Mouse (Mus musculus): ENCODE results near the gene Cpt1a.
A peak's percentile ranks its signal among the peaks of the same experiment; 100 is the strongest.

The Cpt1a gene

DNA sequence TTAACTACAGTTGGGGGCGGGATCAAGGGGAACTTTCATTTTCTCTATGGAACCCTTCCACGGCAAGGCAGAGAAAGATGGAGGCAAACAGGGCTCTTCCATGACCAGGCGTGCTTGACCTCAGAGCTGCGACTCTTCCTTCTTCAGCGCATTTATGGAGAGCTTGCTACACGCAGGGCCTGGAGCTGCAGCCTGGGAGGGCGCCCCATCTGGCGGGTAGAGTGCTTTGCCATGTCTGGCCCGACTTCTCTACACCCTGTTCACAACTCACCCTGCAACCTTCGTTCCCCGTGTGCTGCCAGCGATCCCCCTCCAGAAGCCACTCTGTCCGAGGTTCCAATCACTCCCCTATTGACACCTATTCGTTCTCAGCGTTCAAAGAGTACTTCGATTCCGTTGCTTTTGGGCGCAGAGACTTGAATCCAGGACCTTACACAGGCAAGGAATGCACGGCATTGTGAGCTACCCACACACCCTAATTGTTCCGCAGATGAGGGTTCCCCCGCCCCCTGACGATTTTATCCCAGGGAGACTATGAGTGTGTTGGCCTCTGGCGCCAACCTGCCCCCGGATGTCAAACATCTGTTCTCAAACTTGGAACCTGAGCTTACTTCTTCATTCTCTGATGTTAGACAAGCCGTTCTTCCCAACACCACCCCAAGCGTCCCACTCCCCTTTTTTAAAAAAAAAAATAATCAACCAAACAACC lies at the start of gene Cpt1a:
Gene Cpt1a, plus strand, starts transcription at position 74 of the 709 bp plus-strand sequence.
- peak; percentile 83 for DNase-seq (ENCODE audit: low read depth, low spot score)

DNA sequence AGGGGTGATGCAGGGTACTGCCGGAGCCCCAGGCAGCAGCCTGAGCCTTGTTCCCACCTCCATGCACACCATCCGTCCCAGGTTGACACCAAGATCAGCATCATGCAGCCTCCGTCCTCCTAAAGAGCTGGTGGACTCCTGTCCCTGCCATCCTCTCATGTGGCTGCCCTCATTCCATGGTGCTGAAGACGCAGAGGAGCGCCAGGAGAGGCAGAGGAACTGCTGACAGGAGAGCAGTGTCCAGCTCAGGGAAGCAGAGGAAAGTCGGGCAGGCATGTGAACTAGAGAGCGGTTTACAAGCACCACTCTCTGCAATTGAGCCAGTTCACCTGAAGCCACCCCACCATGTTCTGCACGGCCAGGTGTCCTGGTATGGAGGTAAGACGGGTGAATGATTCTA lies 48.8 kb upstream of the Cpt1a start:
- DNase-seq (ENCODE audit: low read depth, low spot score) = no peak

DNA sequence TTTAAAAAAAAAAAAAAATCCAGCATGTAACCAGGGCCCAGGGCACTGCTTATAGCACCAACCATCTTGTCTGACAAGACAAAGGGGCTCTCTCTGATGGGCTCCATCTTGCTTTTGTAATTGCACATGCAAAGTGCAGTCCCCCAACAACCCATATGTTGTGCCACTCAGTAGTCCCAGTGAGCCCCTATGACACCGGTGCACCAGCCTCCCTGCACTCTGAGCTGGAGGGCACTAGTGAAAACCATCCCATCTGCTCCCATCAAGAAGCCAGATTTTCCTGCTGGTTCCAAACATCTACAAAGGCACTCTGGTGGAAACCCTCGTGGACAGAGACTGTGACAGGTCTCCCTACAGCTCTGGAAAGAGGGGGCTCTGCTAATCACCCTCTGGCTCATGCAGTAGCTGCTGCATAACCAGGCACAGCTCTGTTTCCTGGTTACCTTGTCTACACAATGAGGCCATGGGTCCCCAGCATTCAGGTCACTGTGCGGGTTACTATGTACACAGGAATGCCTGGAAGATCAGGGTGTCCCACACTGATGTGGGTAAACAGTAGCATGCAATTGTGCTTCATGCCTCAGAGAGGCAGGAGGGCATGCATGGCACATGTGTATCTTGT lies 46.3 kb upstream of the Cpt1a start:
- no peak for DNase-seq (ENCODE audit: low read depth, low spot score)

DNA sequence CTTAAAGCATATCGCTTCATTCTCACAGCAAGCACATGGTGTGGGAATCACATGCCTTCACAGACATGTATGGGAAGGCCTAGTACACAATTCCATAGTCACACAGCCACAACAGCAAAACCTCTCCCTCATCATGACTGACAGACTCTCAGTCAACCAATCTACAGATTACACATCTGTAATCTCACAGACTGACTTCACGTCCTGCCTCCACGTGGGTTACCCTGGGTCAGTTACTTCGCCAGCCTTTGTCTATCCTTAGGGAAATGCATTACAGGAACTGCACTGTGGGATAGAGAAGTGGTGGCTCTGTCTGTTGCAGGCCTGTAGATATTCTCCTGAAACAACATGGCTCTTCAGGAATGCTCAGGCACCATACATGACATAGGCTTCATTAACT lies 40.2 kb upstream of the Cpt1a start:
- DNase-seq (ENCODE audit: low read depth, low spot score) = peak; percentile 24

DNA sequence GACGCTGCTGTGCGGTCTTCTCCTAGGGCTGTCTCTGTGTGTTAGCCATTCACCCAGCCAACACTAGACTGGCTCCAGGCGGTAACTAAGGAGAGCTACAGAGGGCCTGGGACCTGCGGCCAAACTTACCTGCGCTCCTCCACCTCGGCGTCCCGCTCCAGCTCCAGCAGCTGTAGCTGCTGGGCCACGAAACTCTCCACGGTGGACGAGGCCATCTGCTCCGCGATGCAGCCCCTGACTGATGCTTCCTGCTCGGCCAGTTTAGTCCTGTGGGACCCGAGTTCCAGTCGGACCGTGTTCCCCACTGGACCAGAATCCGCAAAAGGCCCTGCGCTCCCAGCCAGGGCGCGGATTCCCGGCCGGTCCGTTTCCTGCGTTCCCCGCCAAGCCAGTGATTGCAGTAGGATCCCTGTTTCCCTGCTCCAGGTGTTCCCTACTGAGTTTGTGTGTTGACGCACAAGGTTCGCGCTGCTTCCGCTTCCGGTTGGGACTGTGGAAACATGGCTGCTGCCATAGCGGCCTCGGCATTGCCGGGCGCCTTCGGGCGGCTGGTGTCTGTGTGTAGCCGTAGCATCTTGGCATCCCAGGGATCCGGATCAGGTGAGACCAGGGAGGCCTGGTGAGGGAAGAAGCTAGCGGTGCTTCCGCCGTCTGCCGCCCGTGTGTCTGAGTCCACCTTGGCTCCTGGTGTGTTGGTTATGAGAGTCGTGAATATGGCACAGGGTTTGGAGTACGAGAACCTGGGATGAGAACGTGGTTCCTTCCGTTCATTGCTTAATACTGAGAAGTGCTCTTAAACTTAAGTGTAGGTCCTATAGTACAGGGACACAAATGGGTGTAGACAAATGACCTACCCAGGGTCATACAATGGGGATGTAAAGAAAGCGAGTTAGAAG lies 39.3 kb upstream of the Cpt1a start, which contains the start of the genes Mrpl21 and Ighmbp2:
Gene Mrpl21, plus strand, starts transcription at position 330 of the 896 bp plus-strand sequence.
Gene Ighmbp2, minus strand, starts transcription at position 446 of the 896 bp plus-strand sequence.
- peak; percentile 98 for DNase-seq (ENCODE audit: low read depth, low spot score)

DNA sequence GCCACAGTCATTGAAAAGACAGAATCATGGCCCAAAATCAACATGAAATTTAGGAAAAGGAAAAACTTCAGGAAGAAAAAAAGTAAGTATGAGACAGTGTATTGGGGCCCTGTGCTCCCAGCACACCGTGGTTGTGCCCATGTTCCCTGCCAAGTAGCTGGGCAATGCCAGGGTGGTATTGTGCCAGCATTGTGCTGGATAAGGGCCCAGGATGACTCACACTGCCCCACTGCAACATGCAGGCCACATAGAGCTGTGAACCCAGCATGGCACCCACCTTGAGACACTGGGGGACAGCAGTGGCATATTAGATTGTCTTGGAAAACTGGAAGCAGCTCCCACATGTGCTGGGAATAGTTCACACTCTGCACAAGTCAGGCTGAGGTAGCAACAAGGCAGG lies 33.1 kb upstream of the Cpt1a start:
- no peak for DNase-seq (ENCODE audit: low read depth, low spot score)

DNA sequence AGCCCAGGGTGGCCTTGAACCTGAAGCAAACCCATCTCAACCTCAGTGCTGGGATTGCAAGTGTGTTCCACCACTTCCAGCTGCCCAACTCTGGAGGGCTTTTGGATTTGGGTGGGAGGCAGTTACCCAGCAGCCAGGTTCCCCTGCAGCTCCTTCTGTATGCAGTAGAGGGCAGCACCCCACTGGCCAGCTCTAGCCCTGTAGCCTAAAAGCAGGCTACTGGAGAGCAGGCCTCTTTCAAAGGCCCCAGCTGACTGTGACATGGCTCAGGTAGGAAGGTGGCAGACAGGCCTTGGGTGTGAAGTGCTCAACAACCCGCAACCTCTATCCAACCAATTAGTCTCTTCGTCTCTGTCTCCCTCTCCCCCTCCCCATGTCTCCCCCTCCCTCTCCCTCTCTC lies 30.1 kb upstream of the Cpt1a start:
- DNase-seq (ENCODE audit: low read depth, low spot score) = peak; percentile 73

DNA sequence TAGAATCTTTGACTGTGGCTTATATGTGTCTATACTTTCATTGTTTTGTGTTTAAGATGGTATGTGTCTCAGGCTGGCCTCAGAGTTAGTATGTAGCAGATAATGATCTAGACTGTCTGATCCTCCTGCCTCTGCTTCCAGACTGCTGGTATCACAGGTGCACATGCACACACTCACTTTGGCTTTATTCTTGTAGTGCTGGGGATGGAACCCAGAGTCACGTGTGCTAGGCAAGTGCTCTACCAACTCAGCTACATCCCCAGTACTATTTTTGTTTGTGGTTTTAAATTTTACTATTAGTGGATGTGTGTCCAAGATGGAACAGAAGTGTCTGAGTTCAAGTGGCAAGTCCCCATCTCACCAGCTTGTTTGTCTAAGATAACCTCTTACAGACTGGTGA lies 29.1 kb upstream of the Cpt1a start:
- no peak for DNase-seq (ENCODE audit: low read depth, low spot score)

DNA sequence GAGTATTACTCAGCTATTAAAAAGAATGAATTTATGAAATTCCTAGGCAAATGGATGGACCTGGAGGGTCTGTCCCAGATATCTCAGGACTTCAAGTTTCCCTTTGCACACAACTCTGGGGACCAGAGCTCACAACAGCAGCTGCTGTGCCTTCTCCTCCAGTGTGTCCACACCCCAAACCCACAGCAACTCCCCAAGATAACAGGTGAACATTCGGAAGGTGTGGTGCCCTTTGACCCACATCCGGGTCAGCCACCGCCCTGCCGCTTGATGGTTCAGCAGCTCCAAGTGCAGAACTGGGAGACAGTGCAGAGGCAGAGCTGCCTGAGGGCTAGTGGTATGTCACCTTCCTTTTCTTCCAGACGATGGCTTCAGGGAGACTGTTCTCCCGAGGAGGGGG lies 26.9 kb upstream of the Cpt1a start:
- DNase-seq (ENCODE audit: low read depth, low spot score) = no peak

DNA sequence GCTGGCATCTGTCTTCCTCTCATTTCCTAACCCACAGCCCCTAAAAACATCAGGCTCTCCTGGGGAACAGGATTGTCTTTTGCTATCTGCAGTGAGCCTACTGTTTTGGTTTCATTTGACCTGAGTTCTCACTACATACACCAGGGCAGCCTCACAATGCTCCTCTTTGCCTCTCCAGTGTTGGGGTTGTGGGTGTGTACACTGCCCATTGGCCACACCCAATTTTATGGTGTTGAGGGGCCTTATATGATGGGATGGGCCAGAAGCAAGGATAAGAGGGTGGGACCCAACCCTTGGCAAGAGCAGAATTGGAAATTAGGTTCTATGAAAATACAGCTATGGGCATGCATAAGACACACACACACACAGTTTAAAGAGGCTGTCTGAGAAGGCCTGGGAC lies 25.1 kb upstream of the Cpt1a start:
- DNase-seq (ENCODE audit: low read depth, low spot score) = no peak

DNA sequence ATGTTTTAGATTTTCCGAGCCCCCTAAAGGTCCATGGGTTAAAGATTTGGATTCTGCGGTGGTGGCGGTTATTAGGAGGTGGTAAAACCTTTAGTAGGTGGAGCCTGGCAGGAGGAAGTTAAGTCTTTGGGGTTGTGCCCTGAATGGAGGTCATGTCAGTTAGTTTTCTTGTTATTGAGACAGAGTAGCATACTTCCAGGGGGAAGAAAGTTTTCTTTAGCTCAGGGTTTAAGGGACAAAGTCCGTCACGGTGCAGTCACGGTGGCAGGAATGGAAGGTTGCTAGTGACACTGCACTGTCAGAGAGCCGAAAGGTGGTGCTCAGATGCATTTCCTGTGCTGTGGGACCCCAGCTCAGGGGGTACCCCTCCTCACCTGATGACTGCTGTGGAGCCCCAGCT lies 24.4 kb upstream of the Cpt1a start:
- DNase-seq (ENCODE audit: low read depth, low spot score) = no peak

DNA sequence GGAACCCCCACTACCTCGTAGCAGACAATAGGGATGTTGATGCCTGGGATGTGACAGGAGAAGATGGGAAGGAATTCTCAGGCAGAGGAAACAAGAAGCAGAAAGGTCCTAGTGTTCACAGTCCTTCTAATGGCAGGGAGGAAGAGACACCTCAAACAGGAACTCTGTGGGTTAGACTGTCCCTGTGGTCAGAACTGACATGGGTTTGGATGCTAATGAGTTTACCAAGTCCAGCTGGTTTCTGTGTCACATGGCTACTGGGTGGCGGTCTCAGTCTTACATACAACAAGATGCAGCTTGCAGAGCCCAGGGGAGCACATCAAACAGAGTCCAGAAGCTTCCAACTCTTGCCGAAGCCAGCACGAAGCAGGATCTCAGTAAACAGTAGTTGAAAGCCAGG lies 18.1 kb upstream of the Cpt1a start:
- no peak for DNase-seq (ENCODE audit: low read depth, low spot score)

DNA sequence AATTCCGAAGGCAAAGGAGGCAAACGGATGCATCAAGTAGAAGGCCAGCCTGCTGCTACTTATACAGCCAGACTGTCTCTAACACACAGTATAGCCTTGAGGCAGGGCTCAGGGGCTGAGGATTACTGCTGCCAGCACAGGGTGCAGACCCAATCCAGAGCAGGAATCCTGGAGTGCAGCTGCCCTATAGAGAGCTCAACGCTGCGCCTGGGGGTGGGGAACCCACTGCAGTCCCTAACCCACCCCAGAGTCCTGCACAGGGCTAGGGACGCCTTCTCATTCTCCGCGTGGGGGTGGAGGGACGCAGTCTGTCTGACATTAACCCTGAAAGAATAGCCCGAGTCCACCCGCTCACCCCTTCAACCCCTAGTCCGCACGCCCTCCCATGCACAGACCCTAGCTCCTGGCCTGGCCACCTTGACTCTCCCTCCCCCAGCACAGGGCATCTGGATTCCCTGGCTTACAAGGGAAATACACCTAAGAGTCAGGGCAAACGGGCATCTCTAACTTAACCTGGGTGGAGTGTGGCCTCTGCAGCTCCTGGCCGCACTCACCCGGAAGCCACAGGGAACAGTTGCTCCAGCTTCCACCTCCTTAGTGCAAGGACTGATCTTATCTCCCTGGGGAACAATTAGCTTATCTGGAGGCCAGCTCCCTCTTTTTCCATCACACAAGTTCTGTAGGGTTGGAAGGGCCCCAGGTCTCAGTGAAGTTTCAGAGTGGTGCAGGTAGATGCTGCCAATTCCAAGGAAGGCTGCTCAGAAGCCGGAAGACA lies 14.8 kb upstream of the Cpt1a start:
- DNase-seq (ENCODE audit: low read depth, low spot score) = no peak

DNA sequence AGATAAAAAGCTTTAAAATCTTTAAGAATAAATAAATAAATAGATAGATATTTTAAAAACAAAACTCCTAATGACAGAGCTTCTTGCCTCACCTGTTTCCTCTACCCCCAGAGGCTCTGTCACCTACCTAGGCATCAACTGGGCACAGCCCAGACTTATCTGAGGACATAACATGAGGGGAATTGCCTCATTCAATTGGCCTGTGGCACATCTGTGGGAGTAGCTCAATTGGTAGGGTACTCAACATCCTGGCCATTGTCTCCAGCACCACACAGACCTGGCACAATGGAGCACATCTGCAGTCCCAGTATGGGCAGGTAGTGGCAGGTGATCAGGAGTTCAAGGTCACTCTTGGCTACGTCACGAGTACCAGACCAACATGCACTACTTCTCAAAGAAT lies 2.8 kb upstream of the Cpt1a start:
- no peak for DNase-seq (ENCODE audit: low read depth, low spot score)

DNA sequence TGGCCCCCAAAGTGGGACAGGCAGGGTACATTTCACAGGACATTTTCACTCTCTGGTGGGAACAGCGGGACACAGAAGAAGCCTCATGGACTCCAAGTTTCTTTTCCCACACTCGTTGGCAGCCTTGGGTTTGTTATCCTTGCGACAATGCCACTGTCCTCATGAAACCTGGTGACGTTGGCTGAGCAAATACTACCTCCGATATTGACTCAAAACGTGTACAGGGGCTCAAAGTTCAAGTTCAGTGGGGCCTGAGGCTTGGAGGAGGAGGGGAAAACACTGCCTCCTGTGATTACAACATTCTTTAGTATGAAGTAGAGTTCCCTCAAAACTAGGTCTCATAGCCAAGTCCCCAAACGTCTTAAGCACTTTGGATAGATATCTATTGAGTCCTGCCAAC lies 2.0 kb upstream of the Cpt1a start:
- DNase-seq (ENCODE audit: low read depth, low spot score) = no peak

DNA sequence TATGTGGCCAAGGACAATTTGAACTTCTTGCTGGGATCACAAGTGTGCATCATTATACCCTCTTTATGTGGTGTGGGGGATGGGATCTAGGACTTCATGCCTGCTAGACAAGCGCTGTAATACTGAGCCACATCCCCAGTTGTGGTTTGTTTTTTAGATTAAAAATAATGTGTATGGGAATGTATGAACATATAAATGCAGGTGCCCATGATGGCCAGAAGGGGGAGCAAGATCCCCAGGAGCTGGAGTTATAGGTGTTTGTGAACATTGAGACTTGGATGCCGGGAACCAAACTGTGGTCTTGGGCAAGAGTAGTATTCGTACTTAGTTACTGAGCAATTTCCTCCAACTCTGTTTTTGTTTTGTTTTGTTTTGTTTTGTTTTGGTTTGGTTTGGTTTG lies 1.3 kb upstream of the Cpt1a start:
- DNase-seq (ENCODE audit: low read depth, low spot score) = peak; percentile 58

DNA sequence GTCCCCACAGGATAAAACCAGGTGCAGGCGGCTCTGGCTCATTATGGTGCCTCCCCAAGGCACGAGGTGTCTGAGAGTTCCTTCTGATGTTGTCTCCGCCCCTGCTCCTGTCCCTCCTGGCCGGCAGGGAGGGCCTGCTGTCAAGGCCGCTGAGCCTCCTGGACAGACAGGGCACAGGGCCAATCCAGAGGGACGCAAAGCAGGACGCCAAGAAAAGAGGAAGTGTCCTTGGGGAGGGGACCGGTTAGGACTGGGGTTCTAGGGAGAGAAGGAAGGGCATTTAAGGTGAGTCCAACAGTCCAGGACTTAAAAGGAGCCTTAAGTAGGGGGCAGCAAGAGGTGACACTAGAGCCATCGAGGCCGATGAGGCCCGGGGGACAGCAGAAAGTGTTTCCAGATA lies 517 bp upstream of the Cpt1a start:
- DNase-seq (ENCODE audit: low read depth, low spot score) = no peak

DNA sequence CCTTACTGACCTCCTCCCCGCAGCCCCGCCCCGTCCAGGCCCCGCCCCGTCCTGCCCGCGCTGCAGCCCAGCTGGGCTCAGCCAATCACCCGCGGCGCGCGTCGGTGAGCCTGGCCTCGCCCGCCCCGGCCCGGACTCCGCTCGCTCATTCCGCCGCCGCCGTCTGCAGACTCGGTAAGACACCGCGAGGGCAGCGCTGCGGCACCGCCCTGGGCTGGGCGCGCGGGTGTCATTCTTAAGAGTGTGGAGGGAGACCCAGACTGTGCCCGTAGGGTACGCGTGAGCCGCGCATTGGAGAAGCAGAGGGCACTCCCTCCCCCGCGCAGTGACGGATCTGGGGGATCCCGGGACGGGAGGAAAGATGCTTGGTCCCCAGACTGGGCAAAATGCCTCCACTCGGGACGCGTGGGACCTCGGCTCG lies 1.1 kb downstream of the Cpt1a start:
- DNase-seq (ENCODE audit: low read depth, low spot score) = peak; percentile 87

DNA sequence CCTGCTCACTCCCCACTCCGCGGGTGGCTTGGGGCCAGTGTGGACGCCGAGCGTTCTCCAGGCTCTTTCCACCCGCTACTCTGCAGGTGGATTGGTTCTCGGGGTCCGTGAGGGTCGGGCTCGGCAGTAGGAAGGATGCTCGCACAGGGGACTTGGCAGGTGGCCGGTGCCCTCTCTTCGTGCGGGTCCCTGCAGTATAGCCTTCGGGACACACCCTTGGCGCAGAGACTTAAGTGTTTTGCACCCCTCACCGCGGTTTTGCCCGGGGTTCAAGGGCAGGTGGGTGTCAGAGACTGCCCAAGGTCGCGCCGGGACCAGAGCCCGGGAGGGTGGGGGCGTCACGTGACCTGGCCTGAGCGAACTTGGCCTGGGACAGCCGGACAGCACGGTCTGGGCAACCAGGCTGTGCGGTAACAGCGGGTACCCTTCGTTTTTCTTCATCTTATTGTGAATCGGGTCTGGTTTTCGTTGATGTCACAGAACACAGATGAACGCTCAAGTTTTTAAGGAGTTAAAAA lies 1.7 kb downstream of the Cpt1a start:
- peak; percentile 68 for DNase-seq (ENCODE audit: low read depth, low spot score)

DNA sequence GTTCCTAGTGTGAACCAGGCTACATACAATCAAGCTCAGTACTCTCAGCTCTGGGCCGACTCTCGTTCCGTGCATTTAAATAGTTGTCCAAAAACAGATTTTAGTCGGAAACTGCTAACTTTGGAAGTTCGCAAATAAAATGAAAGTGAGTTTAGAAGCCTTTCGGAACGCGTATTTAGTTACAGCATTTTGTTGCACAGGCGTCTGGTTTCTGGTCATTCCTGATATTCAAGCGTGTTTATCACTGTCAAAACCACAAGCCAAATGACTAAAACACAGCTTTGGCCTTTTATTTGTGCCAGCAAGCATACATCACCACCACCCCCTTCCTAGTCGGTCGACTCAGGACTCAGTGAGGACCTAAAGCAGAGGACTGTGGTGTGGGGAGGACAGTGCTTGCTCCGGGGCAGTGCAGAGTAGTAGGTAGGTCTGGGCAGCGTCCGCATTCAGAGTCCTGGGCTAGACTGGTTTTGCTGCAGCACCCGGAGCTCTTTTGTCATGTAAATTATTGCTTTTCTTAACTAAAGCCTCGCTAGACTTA lies 2.2 kb downstream of the Cpt1a start:
- peak; percentile 84 for DNase-seq (ENCODE audit: low read depth, low spot score)
